Mouse (Mus musculus): ENCODE data around the gene Gpr88. TPM values are rescaled to one million over a fixed set of nuclear protein-coding genes. Genes with fewer than 3 reads are reported as not detected.

Gpr88 gene
- total RNA-seq, 2 experiments from 2014 or later: 84.5 to 96.3 TPM

GRCm38 (mm10) chr3:116206306-116206834, 46.9 kb downstream of the Gpr88 start:
- no peak for DNase-seq (ENCODE audit: low spot score in 2 of 2)
- intact Hi-C loops (cut with DNase I): no loop called here

GRCm38 (mm10) chr3:116205346-116206219, 47.7 kb downstream of the Gpr88 start:
- DNase-seq (ENCODE audit: low spot score in 2 of 2): no peak
- intact Hi-C loops (cut with DNase I): no loop called here

GRCm38 (mm10) chr3:116204643-116205042, 48.7 kb downstream of the Gpr88 start:
- intact Hi-C loops (cut with DNase I): no loop called here
- DNase-seq (ENCODE audit: low spot score in 2 of 2): no peak

GRCm38 (mm10) chr3:116203942-116204341, 49.4 kb downstream of the Gpr88 start:
- DNase-seq (ENCODE audit: low spot score in 2 of 2): no peak
- intact Hi-C loops (cut with DNase I): no loop called here

- DNase-seq (ENCODE audit: low spot score in 2 of 2): no peak
- intact Hi-C loops (cut with DNase I): no loop called here
Observed at GRCm38 (mm10) chr3:116200060-116200459, 53.2 kb downstream of the Gpr88 start.

Other genes with a start within 250 kb of the Gpr88 start
- 10 to 100 TPM; 24.2 to 26.9 TPM for gene Slc30a7, start 246.1 kb downstream of the Gpr88 start, total RNA-seq (2021)
- gene Extl2, start 246.0 kb downstream of the Gpr88 start, total RNA-seq (2021): 10 to 100 TPM; 76.1 to 87.2 TPM
- gene Vcam1, start 123.8 kb downstream of the Gpr88 start, total RNA-seq (2021): 10 to 100 TPM; 34.6 to 35.2 TPM
- gene Cdc14a, start 170.5 kb upstream of the Gpr88 start, total RNA-seq (2021): 1 to 10 TPM; 3.4 to 4.4 TPM

All from left cerebral cortex, postnatal 14 days (tissue).